Mouse (Mus musculus) urinary bladder, postnatal 36 days (tissue): ENCODE measurements around the gene Hhat.

ENCODE experiments used
- DNase-seq, 2 experiments: peaks; one replicate each; pipeline ENCODE4 v3.0.0; 2022; ENCODE audit warnings: low spot score in 2 of 2, mixed read lengths in 1 of 2

The Hhat gene

DNA sequence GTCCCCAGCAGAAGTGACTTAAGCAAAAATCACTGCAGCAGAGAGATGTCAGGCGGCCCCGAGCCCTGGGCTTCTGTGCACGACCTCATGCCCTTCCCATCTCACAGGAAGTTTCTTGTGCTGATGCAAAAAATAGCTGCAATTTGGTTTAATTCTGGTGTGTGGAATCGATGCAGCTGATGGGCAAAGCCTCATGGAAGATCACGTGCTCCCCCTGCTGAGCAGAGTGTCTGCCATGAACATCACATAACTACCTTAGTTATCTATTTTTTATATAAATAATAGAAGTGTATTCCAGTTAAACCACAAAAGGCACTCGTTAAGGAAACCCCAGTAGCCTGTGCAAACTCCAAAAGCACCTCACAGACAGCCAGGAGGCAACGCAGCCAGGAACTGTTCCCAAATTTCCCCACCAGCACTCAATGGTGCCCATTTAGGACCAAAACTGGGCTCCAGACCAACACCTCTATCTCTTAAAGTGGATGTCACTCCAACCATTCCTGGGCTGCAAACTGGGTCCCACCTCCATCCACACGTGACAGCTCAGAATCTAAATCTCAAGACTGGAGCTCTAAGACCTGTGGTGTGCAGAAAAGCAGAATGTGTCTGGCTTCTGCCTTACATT is 118.9 kb downstream of the Hhat start:
- no peak for DNase-seq

- DNase-seq, result no peak
Measured at GRCm38 (mm10) chr1:192650586-192650985, 120.4 kb downstream of the Hhat start.

- no peak for DNase-seq
Measured at GRCm38 (mm10) chr1:192650023-192650422, 121.0 kb downstream of the Hhat start.

DNA sequence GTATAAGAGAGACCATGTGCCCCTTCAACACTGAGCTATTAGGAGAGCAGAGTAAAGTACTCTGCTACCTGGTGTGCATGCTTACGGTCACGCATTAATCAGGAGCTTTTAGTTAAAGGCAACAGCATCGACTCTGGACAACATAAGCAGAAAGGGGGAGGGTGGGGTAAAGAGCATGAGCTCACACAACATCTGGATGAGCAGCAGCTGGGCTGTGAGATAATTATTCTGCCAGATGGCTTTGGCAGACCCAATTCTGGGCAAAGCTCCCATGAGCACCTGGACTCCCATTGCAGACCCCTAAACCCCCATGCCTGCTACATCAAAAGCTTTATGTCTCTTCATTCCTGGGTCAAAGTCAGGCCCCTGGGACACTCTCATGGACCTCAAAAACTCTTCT is 121.8 kb downstream of the Hhat start:
- DNase-seq, result no peak

- DNase-seq, result no peak
Measured at GRCm38 (mm10) chr1:192647361-192647760, 123.7 kb downstream of the Hhat start.

- no peak for DNase-seq
Measured at GRCm38 (mm10) chr1:192642126-192642525, 128.9 kb downstream of the Hhat start.

DNA sequence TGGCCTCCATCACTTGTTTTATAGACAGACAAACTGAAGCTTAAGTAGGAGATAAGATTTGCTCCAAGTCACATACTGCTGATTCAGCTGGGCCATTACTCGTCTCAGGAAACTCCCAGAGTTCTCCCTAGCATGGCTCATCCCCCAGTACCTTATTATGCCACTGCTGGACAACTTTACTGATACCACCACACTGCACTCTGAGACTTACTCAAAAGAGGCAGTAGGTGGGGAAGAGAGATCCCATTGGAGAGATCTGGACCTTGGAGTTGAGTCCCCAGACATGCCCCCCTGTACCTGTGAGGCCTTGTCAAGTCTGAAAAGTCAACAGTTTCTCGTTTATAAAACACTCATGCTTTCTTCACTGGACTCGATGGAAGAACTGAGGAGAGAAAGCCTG is 131.8 kb downstream of the Hhat start:
- no peak for DNase-seq

- DNase-seq, result no peak
Measured at GRCm38 (mm10) chr1:192621843-192622242, 149.2 kb downstream of the Hhat start.

DNA sequence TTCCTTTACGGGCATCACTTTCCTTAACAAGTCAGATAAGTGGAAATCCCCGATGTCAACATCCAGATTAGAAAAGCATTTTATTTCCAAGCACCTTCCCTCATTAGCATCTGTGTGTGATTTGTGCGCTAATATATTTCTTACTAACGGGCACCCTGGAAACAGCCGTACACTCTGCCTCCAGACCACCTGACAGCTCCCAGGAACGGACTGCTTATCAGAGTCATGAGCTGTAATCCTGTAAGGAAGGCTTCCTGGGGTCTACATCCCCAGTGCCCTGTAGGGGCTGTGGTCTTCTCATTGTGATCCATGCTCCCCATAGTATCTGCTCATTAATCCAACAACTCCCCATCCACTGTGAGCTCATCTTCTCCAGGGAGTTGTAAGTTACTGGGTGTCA is 157.8 kb downstream of the Hhat start:
- DNase-seq, result no peak

DNA sequence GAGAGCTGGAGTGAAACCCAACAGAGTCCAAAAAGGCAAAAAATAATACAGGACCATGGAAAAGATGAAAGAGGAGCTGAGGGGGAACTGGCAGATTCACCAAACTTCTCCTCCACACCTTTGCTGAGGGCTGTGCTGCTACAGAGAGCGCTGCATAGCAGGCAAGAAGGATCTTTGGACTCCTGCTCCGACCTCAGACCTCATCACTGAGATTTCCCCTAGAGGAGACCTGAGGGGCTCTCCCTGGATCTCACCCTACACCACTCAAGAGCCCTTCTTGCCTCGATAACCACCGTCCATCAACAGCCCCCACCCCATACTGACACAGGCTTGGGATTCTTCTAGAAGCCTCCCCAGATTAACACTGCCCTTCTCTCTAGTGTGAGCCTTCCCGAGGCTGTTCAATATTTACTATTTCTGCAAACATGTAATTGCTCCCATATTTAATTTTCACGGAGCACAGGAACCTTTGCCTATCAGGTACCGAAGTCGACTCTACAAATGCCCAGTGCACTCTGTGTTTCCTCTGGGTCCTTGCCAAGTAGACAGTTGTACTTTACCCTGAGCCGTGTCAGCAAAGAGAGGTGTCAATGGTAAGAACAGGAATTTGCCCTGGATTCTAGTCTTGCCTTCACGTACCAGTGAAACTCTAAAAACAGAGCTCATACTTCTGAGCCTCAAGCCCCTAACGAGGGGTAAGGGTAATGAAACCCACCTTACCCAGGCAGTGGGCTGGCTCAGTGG is 158.9 kb downstream of the Hhat start:
- DNase-seq, result no peak

- no peak for DNase-seq
Measured at GRCm38 (mm10) chr1:192606876-192607275, 164.1 kb downstream of the Hhat start.

DNA sequence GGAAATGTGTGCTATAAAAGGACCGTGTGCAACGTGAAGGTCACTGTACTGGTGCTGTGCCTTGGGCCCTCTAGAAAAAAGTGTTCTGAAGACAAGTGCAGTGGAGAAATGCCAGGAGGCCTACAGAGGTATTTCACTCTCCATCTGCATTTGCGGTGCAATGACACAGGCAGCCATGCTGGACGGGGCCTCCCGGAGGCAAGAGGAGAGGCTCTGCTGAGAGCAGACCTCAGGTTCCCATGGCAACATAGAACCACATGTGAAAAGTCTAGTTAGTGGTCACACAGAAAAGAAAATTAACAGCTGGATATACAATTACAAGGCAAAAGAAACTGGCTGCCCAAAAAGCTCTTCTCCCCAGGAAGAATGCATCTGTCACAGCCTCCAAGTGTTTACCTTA is 166.6 kb downstream of the Hhat start:
- DNase-seq, result no peak

DNA sequence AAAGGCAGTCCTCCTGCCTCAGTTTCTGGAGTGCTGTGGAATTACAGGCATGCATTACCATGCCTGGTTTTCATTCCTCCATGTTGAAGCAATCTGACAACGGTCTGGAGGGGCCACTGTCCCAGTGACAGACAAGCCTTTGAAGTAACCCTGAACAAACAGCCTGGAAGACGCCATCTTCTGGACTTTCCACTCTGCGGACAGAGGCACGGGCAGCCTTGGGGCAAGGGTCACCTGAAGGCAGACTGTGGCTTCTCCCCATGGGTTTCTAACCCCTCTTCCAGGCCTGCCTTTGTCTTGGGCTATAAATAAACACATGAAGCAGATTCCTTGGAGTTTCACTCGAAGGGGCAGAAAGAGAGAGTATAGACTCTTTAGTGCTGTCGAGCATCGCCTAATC is 167.5 kb downstream of the Hhat start:
- DNase-seq, result no peak

- no peak for DNase-seq
Measured at GRCm38 (mm10) chr1:192601206-192601605, 169.8 kb downstream of the Hhat start.

DNA sequence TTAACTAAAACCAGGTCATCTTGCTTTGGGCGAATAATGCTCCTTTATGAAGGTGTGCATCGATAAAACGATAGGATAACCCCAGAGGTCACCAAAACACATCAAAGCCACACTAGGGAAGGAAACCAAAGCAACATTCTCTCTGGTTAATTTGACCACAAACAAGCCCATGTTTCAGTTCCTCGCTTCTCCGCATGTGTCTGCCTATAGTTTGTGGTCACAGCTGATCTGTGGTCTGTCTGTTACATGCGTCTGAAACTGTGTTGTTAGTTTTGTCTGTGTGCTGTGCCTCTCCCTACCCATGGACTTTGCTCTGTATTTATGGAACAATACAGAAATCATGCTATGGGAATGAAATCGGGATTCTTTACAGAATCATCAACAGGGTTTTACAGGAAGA is 171.3 kb downstream of the Hhat start:
- no peak for DNase-seq

DNA sequence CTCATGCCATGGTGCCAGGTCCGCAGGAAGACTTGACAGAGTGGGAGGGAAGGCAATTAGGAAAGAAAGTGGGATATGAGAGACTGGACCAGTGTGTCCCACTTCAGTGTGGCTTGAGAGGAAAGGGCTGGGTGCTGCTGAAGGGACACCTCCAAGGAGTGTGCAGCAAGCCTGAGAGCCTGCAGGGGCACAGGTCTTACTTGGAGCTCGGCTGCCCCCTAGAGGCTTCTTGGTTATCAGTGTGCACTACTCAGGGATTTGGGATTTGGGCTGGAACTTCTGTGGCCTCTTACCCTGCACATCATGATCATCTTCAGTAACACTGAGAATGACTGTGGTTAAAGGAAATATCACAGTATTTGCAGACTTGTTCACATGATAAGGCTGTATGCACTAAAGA is 172.6 kb downstream of the Hhat start:
- peak; percentile 63 to 66 for DNase-seq

DNA sequence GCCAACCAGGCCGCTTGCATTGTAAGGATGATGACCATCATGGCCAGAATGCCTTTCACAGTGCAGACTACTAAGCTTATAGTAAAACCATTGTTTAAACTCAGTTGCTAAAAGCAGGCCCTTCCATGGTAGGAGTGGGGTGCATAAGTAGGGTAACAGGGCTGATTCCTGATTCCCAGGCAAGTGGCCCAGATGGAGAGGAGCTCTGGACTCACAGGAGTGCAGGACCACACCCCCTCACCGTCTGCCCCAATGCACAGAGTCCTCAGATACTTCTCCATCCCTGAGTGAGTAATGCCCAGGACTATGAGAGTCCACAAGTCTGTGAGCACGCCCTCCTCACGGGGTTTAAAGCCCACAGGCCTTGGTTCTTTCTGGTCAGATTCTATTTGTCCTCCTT is 175.6 kb downstream of the Hhat start:
- DNase-seq, result no peak

- DNase-seq, result no peak
Measured at GRCm38 (mm10) chr1:192593492-192593891, 177.5 kb downstream of the Hhat start.

- no peak for DNase-seq
Measured at GRCm38 (mm10) chr1:192587451-192587850, 183.6 kb downstream of the Hhat start.

- no peak for DNase-seq
Measured at GRCm38 (mm10) chr1:192585289-192585688, 185.7 kb downstream of the Hhat start.

DNA sequence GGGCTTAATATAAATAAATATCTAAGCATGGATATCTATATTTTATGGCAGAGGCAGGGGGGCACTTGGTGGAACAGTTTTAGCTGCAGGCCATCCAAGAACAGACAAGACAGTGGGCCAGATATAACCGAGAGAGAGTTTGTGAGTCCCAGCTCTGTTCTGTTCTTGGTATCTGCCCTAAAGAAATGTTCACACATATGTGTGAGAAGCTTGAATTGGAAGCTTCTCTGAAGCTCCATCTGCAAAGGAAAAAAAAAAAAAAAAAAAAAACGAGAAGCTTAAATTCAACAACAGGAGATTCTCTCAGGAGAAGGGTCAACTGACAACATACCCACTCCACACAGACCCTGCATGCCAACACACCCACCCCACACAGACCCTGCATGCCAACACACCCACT is 188.1 kb downstream of the Hhat start:
- DNase-seq, result no peak

DNA sequence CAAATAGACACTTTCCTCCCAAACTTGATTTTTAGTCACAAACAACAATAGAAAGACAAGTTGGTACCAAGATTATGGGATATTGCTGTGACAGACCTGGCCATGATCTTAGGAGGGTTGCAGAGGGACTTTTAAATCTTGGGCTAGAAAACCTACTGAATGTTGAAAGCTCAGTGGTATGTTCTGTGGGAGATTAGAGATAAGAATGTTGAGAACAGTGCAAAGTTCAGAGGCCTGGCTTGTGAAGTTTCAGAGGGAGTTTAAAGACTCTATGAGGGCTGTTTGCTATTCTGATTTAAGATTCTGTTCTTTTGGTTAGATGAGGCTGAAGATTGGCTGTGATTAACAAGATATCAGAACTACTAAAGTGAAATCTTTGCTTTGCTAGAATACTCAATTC is 206.3 kb downstream of the Hhat start:
- no peak for DNase-seq

DNA sequence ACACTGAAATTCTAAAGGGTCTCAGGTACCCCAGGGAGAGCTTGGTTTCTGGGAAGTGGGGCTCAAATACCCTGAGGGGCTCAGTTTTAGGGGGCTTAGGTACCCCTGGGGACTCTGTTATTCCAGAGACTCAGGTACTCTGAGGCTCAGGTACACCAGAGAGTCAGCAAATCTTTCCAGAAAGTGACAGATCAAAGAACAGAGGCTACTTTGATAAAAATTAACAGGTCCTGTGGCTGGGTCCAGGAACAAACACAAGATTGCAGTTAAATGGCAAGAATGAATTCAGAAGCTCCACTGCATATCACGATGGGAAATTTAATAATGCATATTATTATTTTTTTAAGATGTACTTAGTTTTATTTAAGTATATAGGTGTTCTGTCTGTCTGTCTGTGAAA is 211.7 kb downstream of the Hhat start:
- DNase-seq, result no peak
